Mouse (Mus musculus) embryonic facial prominence, embryonic 13.5 days (tissue): ENCODE measurements around the gene Papolb. TPM values are rescaled to one million over a fixed set of nuclear protein-coding genes. Genes with fewer than 3 reads are reported as not detected.
A peak's percentile ranks its signal among the peaks of the same experiment; 100 is the strongest.

Source experiments
- ATAC-seq: fragments of 200-750 bp; cut with Nextera tagmentation; 2 replicates; pipeline ENCODE4 v1.8.0; 2017; ENCODE audit warnings: low read depth; ENCODE audit not compliant: insufficient number of reproducible peaks, insufficient read depth, low FRiP score, low TSS enrichment
- H3K27ac ChIP-seq: fragments of 300-500 bp; sonication (generic); 2 replicates; pipeline ENCODE4 v1.5.1; 2015; ENCODE audit warnings: moderate library complexity, mild to moderate bottlenecking, inconsistent platforms
- H3K27me3 ChIP-seq: fragments of 300-500 bp; sonication (generic); 2 replicates; pipeline ENCODE4 v1.6.1; 2015; ENCODE audit warnings: mild to moderate bottlenecking, inconsistent platforms
- H3K36me3 ChIP-seq: fragments of 300-500 bp; sonication (generic); 2 replicates; pipeline ENCODE4 v1.6.1; 2015; ENCODE audit warnings: mild to moderate bottlenecking, inconsistent platforms
- H3K4me1 ChIP-seq: fragments of 300-500 bp; sonication (generic); 2 replicates; pipeline ENCODE4 v1.6.1; 2015; ENCODE audit warnings: inconsistent platforms
- H3K4me2 ChIP-seq: fragments of 300-500 bp; sonication (generic); 2 replicates; pipeline ENCODE4 v1.6.1; 2015; ENCODE audit warnings: moderate library complexity, mild to moderate bottlenecking, inconsistent platforms
- H3K4me3 ChIP-seq: fragments of 300-500 bp; sonication (generic); 2 replicates; pipeline ENCODE4 v1.5.1; 2015; ENCODE audit warnings: mild to moderate bottlenecking, inconsistent platforms
- H3K9ac ChIP-seq: fragments of 300-500 bp; sonication (generic); 2 replicates; pipeline ENCODE4 v1.6.1; 2015; ENCODE audit warnings: mild to moderate bottlenecking, inconsistent platforms
- H3K9me3 ChIP-seq: fragments of 300-500 bp; sonication (generic); 2 replicates; pipeline ENCODE4 v1.6.1; 2016; ENCODE audit warnings: inconsistent platforms
- WGBS: fragments of 180-500 bp; shearing (Covaris S2); methylation state at CpG from one replicate; pipeline ENCODE4 v1.1.7; 2015; ENCODE audit warnings: mixed read lengths; 5-methylcytosine and 5-hydroxymethylcytosine counted together
- polyA plus RNA-seq: library from polyadenylated mRNA; unstranded; fragments of >200 nt; fragmentation: Nextera tagmentation; extraction: Ambion mirVana; gene quantifications from 2 replicates; pipeline ENCODE4 v1.2.1, GENCODE M21; 2015

The Papolb gene
- 0.04 and 0.18 TPM in 2 replicates for polyA plus RNA-seq

DNA sequence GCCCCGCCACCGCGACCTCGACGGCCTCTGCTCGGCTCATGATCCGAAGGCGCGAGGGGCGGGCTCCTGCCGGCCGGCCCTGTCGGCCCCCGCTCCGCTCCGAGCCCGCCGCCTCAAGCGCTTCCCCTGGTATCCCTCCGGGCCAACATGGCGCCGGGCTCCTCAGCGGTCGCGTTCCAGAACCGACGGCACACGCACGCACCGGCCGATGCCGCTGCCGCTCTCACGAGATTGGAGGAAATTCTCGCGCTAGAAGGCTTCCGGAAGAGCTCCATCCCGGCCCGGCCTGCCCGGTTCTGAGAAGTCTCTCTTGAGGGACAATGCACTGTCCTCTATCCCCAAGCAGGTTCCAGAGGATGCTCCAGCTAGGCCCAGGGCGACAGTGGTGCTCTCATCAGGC lies at the start of gene Papolb:
Papolb (minus strand) TSS at position 162 of the 400 bp plus-strand sequence.
- no peaks in the 10 kb centered on the region for H3K36me3 ChIP-seq
- H3K4me3 ChIP-seq, result peak within 1 kb of the TSS; percentile 29
- peak within 1 kb of the TSS; percentile 53 for H3K4me2 ChIP-seq
- H3K9me3 ChIP-seq, result no peaks in the 10 kb centered on the region
- H3K27ac ChIP-seq, result no peak within 1 kb of the TSS
- no peak for ATAC-seq
- H3K27me3 ChIP-seq, result peaks cover 35% of the 10 kb centered on the region
- H3K9ac ChIP-seq, result peak within 1 kb of the TSS; percentile 51
- H3K4me1 ChIP-seq, result no peaks in the 10 kb centered on the region
- WGBS, result 29% methylated on average over 41 of the region's 41 CpGs

DNA sequence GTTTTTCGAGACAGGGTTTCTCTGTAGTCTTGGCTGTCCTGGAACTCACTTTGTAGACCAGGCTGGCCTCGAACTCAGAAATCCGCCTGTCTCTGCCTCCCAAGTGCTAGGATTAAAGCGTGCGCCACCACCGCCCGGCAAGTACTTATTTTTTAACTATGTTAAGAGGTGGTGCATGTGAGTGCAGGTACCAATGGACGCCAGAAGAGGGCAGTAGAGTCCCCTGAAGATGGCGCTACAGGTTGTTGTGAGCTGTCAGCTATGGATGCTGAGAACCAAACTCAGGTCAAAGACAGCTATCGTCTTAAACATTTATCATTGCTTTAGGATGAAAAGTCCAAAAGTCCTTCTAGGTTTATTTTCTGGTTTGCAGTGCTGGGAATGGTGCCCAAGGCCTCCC lies 48.3 kb upstream of the Papolb start:
- no peak for ATAC-seq
- 86% methylated on average over 10 of the region's 10 CpGs for WGBS
- no peak overlapping the region for H3K27ac ChIP-seq

GRCm38 (mm10) chr5:142576832-142577231 lies 47.0 kb upstream of the Papolb start:
- Histone ChIP-seq H3K4me3 (no peak overlapping the region), H3K4me1 (no peaks in the 10 kb centered on the region), H3K4me2 (no peak overlapping the region), H3K9me3 (0 out of 2 replicates have a peak, but pooled peaks cover 4% of the 10 kb centered on the region), H3K27ac (no peak overlapping the region), H3K9ac (no peak overlapping the region), H3K27me3 (0 out of 2 replicates have a peak, but pooled peaks cover 3% of the 10 kb centered on the region), H3K36me3 (no peaks in the 10 kb centered on the region)
- 84% methylated on average over 7 of the region's 7 CpGs for WGBS
- ATAC-seq, result no peak

More for the DNA sequence above, 48.3 kb upstream of the Papolb start:
- Histone ChIP-seq H3K36me3 (no peaks in the 10 kb centered on the region), H3K4me2 (no peak overlapping the region), H3K4me3 (no peak overlapping the region), H3K9me3 (0 out of 2 replicates have a peak, but pooled peaks cover under 1% of the 10 kb centered on the region), H3K27me3 (0 out of 2 replicates have a peak, but pooled peaks cover 3% of the 10 kb centered on the region), H3K4me1 (no peaks in the 10 kb centered on the region), H3K9ac (no peak overlapping the region)

DNA sequence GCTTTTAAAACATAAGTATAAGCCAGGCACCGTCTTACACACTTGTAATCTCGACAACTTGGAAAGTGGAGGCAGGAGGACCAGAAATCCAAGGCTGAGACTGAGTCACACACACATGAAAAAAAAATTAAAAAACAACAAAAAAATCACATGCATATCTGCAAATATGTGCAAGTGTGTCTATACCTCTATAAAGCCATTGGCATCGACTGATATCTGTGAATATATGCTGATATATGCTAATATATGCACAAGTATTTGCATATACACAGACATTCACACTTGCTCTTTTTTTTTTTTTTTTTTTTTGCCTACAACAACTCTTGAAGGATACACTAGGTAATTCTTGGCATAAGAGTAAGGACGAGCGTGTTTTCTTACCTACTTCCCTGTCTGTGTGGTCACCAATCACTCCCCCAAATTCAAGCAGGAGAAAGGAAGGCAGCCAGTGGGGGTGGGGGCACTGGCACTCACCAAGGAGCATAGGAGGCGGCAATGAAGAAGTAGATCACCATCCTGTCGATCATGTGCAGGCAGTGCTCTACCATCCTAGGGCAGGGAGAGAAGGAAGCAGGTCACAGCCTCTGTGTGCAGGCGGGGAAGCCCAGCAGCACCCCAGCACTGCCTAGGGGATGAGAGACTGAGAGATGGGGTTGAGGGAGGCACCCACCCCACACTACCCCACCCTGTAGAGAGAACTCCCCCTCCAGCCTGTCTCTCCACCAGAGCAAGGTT lies 44.6 kb upstream of the Papolb start:
- H3K9me3 ChIP-seq, result 0 out of 2 replicates have a peak, but pooled peaks cover 4% of the 10 kb centered on the region
- H3K36me3 ChIP-seq, result no peaks in the 10 kb centered on the region
- no peaks in the 10 kb centered on the region for H3K27me3 ChIP-seq
- H3K4me1 ChIP-seq, result no peaks in the 10 kb centered on the region
- no peak overlapping the region for H3K4me3 ChIP-seq
- ATAC-seq, result no peak
- H3K4me2 ChIP-seq, result no peak overlapping the region
- 84% methylated on average over 8 of the region's 8 CpGs for WGBS
- no peak overlapping the region for H3K27ac ChIP-seq
- no peak overlapping the region for H3K9ac ChIP-seq

GRCm38 (mm10) chr5:142564606-142565005 lies 34.7 kb upstream of the Papolb start:
- no peaks in the 10 kb centered on the region for H3K27me3 ChIP-seq
- WGBS, result 84% methylated on average over 1 of the region's 1 CpGs
- no peak overlapping the region for H3K9ac ChIP-seq
- no peak overlapping the region for H3K4me2 ChIP-seq
- no peaks in the 10 kb centered on the region for H3K4me1 ChIP-seq
- peaks cover 14% of the 10 kb centered on the region for H3K9me3 ChIP-seq
- no peaks in the 10 kb centered on the region for H3K36me3 ChIP-seq
- no peak overlapping the region for H3K27ac ChIP-seq
- no peak overlapping the region for H3K4me3 ChIP-seq
- no peak for ATAC-seq

DNA sequence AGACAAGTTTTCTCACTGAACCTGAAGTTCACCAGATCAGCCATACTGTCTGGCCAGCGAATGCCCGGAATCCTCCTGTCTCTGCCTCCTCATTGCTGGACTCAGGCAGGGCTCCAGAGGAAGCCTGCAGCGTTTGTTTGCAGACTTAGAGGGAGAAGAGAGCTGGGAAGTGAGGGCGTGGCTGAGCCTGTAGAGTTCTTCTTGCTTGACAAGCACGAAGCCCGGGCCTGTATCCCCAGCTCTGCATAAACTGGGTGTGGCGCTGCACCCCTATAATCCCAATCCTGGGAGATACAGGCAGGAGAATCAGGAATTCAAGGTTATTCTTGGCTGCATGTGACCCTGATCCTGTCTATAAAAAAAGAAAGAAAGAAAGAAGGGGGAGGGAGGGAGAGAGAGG lies 30.4 kb upstream of the Papolb start:
- Histone ChIP-seq H3K4me2 (no peak overlapping the region), H3K27ac (no peak overlapping the region), H3K4me3 (no peak overlapping the region), H3K9ac (no peak overlapping the region), H3K9me3 (no peaks in the 10 kb centered on the region), H3K27me3 (no peaks in the 10 kb centered on the region), H3K36me3 (no peaks in the 10 kb centered on the region), H3K4me1 (no peaks in the 10 kb centered on the region)
- 54% methylated on average over 7 of the region's 7 CpGs for WGBS
- ATAC-seq, result no peak

GRCm38 (mm10) chr5:142557397-142558067 lies 27.7 kb upstream of the Papolb start:
- ATAC-seq, result no peak

GRCm38 (mm10) chr5:142556721-142557120 lies 26.8 kb upstream of the Papolb start:
- Histone ChIP-seq H3K4me1 (no peaks in the 10 kb centered on the region), H3K4me2 (no peak overlapping the region), H3K9me3 (no peaks in the 10 kb centered on the region), H3K9ac (no peak overlapping the region), H3K27ac (no peak overlapping the region), H3K27me3 (no peaks in the 10 kb centered on the region), H3K4me3 (no peak overlapping the region), H3K36me3 (no peaks in the 10 kb centered on the region)
- WGBS, result 90% methylated on average over 4 of the region's 4 CpGs
- no peak for ATAC-seq

More at GRCm38 (mm10) chr5:142557397-142558067, 27.7 kb upstream of the Papolb start:
- no peak overlapping the region for H3K4me3 ChIP-seq
- no peaks in the 10 kb centered on the region for H3K4me1 ChIP-seq
- no peak overlapping the region for H3K27ac ChIP-seq
- 33% methylated on average over 7 of the region's 21 CpGs for WGBS
- no peak overlapping the region for H3K9ac ChIP-seq
- peak overlapping the region; percentile 26; the same call in 1 of the 2 replicates for H3K4me2 ChIP-seq
- no peaks in the 10 kb centered on the region for H3K9me3 ChIP-seq
- H3K36me3 ChIP-seq, result no peaks in the 10 kb centered on the region
- no peaks in the 10 kb centered on the region for H3K27me3 ChIP-seq

DNA sequence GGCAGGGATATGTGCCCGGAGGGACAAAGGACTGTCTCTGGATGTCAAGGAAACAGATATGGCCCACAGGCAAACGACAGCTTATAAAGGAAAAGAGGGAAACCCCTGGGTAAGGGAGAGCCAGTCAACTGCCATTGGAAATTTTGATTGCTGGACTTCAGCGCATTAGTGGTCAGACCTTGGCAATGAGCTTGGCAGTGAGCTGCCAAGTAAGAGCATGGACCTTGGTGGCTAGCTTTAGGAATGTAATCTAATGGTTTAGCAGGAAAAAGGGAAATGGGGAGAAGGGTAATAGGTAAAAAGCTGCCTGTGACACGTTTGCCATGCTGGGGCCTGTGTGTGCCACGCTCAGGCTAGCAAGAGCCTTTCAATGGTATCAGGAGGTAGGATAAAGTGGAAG lies 26.0 kb upstream of the Papolb start:
- Histone ChIP-seq H3K4me2 (no peak overlapping the region), H3K9ac (no peak overlapping the region), H3K9me3 (no peaks in the 10 kb centered on the region), H3K27ac (no peak overlapping the region), H3K4me1 (peaks cover under 1% of the 10 kb centered on the region), H3K36me3 (no peaks in the 10 kb centered on the region), H3K4me3 (no peak overlapping the region), H3K27me3 (no peaks in the 10 kb centered on the region)
- no peak for ATAC-seq
- WGBS, result 79% methylated on average over 5 of the region's 5 CpGs

DNA sequence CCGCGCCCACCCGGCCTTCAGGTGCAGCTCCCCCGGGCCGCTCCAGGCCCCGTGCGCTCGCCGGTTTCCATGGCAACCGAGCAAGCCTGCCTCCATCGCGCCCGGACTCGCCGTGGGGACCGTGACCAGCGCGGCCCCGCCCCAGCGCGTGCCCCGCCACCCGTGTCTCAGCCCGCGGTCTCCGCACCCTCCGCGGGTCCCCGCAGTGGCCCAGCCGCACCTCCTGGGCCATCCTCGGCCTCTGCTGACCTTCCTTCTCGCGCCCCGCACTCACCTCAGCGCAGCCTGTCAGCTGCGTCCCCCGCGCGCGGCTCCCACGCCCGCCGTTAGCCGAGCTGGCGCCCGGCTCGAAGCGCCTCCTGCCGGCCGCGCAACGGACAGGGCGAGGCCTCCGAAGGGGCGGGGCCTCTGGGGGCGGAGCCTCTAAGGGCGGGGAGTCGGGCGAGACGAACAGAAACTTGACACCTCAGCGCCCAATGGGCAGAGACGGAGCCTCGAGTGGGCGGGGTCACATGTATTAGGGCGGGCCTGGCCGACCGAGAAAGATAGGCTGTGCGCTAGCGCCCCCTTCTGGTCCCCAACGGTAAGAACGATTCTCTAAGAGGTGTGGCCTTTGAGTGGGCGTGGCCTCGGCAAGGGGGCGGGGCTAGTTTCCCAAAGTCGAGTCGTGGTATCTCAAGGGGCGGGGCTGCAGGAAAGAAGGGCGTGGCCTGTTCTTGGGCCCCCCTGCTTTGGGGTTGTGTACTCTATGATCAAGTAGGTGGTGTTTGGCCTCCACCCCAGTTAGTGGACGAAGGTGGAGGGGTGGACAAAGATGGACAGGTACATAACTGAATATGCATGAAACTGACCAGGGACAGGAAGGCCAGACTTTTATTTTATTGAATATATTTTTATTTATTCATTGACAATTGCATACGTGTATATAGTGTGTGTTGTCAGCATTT lies 21.1 kb upstream of the Papolb start, which contains the start of gene Radil:
Radil (minus strand) TSS at position 393 of the 947 bp plus-strand sequence.
- Histone ChIP-seq H3K36me3 (no peaks in the 10 kb centered on the region), H3K27me3 (no peaks in the 10 kb centered on the region), H3K4me1 (peaks cover 35% of the 10 kb centered on the region), H3K4me2 (peak within 1 kb of the TSS; percentile 99), H3K9ac (peak within 1 kb of the TSS; percentile 70), H3K27ac (peak within 1 kb of the TSS; percentile 83), H3K9me3 (no peaks in the 10 kb centered on the region), H3K4me3 (peak within 1 kb of the TSS; percentile 68)
- peak; percentile 74 for ATAC-seq
- 3% methylated on average over 80 of the region's 80 CpGs for WGBS
